Mouse (Mus musculus): ENCODE results near the gene Poldip2.
"Not testable (repeated sequence)": the region's sequence is repeated elsewhere in the genome, so short reads cannot be mapped to it uniquely, and the experiment has no call there.

Gene Poldip2

DNA sequence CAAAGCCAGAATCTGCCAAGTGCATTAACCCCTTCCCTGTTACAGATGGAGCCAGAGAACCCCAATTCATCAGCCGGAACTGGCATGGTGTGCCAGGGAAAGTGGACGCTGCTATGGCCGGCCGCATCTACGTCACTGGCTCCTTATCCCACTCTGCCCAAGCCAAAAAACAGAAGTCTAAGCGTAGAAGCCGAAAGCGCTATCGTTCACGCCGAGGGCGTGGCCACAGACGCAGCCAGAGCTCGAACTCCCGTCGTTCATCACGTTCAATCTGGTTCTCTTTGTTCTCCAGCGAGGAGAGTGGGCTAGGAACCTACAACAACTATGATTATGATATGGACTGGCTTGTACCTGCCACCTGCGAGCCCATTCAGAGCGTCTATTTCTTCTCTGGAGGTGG, 10.5 kb upstream of the Poldip2 start:
- DNase-seq (ENCODE audit: low spot score in 2 of 2) = no peak

DNA sequence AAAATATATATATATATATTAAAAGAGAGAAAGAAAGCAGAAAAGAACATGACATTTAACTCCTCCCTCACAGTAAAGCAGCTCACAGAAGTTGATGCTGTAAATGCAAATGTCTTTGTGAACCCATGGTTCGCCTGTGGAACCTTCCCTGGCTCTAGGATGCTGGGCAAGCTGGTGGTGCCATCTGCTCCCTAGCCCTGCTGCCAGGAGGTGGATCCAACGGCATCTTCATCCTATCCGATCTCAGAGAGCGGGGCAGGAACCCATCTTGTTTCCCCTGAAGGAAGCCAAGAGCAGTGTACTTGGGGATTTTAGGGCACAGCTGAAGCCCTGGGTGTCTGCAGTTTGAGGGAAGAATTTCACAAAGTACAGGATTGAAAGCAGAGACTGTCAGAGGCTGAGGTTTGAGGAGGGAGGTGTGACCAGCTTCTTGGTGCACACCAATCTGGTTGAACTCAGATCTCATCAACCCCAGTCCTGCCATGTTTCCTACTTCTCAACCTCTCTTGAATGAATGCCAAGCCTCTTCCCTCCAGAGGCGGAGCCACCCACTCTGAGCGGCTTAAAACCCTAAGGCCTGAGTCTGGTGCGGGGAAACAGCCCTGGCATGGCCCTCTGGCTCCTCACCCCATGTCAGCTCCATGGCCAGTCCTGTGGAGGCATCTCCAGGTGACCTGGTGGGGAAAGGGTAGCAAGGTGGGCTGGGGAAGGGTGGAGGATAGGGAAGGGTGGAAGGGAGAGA, 8.9 kb upstream of the Poldip2 start, which contains the start of gene Sebox:
TSS of gene Sebox (plus strand) at position 539 of the 742 bp plus-strand sequence.
- DNase-seq (ENCODE audit: low spot score in 2 of 2) = no peak

DNA sequence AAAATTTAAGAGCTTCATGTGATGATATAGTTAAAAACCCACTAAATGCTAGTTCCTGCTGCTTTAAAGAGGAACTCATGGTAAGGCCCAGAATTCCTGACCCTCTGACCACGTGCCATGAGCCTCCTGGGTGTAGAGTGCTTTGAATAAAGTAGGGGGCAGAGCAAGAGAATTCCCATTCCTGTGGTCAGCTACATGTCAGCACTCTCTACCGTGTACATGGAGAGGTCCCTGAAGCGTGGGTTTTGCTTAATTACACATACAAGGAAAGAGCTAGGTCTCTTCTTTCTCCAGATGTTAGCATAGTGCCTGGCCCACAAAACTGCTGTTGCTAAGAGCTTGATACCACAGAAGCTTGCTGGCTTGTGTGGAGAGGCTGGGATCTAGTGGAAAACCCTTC, 6.6 kb upstream of the Poldip2 start:
- no peak for DNase-seq (ENCODE audit: low spot score in 2 of 2)

DNA sequence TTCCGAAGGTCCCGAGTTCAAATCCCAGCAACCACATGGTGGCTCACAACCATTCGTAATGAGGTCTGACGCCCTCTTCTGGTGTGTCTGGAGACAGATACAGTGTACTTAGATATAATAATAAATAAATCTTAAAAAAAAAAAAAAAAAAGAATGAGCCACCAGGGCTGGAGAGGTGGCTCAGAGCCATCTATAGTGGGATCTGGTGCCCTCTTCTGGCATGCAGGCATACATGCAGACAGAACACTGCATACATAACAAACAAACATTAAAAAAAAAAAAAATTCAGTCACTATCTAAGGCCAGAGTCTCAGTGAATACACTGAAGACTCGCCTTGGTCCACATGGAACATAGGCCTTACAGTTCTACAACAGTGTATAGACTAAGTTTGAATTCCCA, 2.8 kb upstream of the Poldip2 start:
- no peak for DNase-seq (ENCODE audit: low spot score in 2 of 2)

DNA sequence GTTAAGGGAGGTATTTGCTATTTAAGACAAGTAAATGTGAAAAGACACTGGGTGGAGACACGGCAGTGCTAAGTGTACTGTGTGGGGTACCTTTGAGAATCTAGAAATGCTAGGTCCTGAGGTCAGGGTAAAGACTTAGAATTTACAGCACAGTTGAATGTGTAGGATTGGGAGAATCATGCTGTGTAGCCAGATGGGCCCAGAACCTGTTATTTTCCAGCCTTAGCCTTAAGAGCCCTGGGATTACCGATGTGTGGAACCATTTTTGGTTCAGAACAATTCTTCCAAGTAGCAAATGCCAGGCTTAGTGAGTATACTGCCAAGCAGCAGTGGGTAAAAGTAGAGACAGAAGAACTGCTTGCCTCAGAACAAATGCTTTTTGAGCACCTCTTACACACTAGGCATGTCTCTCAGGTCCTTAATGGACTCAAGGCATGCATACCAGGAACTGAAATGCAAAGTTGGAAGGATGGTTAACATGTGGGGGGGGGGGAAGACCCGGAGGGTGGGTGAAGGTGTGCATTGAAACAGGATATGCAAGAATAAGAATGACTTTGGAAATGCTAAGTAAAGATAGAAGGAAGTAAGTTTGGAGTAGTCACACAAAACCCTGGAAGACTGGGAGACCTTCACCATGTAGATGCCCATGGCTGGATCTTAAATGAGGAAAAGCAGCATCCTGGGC, 1.3 kb downstream of the Poldip2 start:
- DNase-seq (ENCODE audit: low spot score in 2 of 2) = no peak

DNA sequence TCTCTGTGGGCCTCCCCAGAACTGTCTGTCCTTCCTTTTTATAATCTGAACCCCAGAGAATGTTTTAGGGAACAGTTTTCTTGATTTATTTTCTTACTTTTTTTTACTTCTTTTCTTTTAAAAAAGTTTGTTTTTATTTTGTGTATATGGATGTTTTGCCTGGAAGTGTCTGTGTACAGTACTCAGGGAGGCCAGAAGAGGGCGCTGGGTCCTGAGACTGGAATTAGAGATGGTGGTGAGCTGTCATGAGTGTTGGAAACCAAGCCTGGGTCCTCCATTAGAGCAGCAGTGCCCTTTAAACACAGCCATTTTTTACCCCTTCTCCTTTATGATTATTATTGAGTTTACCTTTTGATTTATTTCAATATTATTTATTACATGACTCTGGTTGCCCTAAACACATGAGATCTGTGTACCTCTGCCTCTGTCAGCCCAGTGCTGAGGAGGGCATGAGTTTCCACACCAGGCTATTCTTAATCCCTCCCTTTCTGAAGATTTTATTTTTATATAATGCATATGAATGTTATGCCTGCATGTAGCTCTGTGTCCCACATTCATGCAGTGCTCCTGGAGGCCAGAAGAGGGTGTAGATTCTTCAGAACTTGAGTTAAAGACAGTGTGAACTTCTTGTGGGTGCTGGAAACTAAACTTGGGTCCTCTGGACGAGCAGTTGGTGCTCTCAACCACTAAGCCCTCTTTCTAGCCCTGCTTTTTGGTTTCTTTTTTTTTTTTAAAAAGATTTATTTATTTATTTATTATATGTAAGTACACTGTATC, 3.7 kb downstream of the Poldip2 start:
- no peak for DNase-seq (ENCODE audit: low spot score in 2 of 2)

DNA sequence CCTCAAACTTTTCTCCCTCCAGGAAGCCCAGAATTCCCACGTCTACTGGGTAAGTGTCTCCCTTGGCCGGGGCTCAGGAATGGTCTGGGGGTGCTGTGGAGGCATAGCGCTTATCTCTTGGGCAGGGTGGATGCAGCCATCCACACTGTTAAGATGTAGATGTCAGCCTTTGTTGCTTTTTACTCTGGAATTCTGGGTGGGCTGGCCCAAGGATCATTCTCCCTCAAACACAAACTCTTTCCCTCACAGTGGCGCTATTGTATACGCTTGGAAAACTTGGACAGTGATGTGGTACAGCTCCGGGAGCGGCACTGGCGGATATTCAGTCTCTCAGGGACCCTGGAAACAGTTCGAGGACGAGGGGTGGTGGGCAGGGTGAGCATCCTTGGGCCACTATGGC, 6.9 kb downstream of the Poldip2 start:
- DNase-seq (ENCODE audit: low spot score in 2 of 2) = no peak

DNA sequence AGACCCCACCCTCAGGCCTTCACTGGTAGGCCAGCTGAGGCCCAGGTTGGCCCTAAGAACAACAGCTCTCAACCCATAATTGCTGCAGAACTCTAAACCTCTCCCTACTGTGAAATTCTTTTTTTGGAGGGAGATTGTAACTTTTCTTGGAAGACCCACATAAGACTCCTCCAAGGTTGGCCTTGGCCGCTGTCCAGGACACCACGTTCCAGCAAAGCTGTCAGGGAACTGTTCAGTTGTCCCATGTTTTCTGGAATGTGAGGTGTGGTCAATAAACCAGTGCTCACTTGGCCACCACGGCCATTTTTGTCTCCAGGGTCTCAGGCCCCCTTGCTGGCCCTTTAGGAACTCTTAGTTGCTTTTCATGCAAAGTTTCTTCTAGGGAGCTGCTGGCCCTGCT, 9.9 kb downstream of the Poldip2 start:
- peak in 1 of 2 experiments; percentile 9 for DNase-seq (ENCODE audit: low spot score in 2 of 2)

DNA sequence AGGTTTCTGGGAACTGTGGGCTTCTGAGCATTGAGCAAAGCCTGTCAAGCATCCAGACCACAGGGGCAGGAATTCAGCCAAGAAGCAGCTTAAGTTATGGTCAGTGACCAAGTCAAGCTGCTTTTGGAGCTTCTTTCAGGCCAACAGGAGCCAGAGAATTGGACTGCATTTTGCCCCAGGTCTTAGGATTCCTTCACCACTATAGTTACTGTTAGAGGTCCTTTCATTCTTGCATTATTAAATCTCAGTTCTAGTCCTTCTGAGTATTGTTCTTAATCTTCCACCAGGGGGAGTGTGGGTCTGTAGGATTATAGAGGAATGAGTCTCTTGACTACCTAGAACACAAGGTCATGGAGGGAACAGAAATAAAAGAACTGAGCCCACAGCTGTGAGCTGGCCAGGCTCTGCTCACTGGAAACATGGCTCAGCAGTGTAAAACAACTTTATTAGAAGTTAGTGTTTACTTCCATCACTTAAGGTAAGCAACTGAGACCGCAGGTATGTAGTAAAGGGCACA, 10.5 kb downstream of the Poldip2 start:
- peak in 1 of 2 experiments; percentile 54 for DNase-seq (ENCODE audit: low spot score in 2 of 2)

DNA sequence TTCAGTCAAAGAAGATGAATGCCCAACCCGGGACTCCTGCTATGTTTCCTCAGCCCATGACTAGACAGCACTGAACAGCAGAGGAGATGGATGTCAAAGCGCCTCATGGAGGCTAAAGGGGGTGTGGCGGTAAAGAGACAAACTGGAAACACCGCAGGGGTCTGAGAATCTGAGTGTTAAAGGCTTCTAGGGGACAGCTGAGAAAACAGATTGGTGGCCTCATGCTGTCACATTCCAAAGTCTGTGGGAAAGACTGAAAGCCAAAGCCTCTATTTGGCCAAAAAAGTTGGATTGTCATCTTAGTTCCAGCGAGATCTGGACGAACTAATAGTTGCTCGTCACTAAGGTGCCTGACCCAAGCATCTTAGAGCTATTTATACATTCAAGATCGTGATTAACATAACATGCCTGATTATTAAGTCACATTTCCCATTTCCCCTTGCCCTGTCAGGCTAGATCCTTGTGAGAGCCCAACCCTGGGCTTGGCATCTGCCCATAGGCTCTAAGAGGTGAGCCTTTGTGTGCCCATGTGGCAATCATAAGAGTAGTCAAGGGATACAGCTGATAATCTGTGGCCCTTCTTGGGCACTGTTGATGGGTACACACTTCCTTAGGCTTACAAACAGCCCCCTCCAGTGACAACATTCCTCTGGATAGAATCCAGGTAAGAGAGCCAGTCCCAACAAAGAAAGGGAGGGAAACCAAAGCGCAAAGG, 11.4 kb downstream of the Poldip2 start:
- peak in 1 of 2 experiments; percentile 34 for DNase-seq (ENCODE audit: low spot score in 2 of 2)

DNA sequence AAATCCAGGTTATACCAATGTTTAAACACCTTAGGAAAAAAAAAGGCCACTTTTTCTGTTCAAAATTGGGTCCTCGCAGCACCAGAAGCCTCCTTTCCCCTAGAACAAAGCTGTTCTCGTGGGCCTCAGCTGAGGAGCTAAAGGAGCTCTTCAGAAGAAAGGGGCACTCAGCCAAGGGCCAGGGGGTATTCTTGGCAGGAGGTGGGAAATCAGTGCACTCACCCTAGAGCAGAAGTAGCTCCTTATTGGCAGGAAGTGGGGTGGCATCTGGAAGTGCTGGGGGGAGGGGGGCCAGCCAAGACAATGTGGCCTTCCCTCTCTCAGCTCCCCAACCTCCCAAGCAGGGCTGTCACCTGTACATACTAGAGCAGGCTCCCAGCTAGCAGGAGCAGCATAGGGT, 12.8 kb downstream of the Poldip2 start:
- DNase-seq (ENCODE audit: low spot score in 2 of 2) = no peak

DNA sequence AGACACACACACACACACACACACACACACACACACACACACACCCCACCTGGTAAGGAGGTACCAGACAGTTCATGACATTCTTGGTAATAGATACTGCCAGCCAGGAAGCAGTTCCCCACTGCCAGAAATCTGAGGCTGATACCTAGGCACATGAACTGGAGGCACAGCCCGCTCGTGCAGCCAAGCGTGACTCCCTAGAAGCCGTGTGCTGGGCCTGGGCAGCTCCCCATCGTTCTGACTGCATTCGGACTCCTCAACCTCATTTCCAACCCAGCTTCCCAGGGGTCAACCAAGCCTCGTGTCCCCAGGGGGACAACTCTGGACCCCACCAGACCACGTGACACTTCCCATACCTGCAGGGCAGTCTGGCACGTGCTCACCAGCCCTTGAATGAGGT, 16.7 kb downstream of the Poldip2 start:
- no peak for DNase-seq (ENCODE audit: low spot score in 2 of 2)

DNA sequence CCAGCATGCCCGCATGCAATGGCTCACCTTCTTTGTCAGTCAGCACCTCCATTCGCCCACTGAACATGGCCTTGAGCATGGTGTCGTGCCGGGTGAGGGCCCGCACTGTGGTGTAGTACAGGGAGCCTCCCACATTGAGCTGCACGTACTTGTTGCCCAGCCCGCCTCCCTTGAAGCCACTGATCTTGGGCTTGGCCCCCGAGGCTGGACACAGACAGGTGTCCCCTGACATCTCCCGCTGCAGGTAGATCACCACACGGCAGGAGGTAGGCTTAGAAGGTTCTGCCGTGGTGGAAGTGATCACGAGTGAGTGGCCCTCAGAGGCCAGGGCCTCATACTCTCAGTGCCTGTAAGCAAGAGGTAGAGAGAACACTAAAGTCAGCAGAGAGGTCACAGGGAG, 18.0 kb downstream of the Poldip2 start:
- no peak for DNase-seq (ENCODE audit: low spot score in 2 of 2)

DNA sequence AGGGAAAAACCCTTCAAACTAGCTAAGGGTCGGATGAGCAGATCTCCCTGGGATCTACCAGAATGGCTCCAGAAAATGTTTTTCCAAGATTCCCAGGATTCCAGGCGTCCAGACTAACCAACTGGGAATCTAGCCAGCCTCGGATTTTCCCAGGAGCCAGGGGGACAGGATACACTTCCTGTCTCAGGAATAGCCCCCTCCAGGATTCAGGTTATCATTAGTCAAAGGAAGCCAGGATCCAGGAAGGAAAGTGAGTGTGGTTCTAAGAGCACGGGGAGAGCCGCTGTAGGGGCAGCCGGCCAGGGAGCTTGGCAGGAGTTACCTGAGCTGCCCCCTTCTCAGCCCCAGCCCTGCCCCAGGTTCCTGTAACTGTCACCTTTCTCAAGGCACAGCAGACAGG, 19.1 kb downstream of the Poldip2 start:
- DNase-seq (ENCODE audit: low spot score in 2 of 2) = peak; percentile 75 to 85

DNA sequence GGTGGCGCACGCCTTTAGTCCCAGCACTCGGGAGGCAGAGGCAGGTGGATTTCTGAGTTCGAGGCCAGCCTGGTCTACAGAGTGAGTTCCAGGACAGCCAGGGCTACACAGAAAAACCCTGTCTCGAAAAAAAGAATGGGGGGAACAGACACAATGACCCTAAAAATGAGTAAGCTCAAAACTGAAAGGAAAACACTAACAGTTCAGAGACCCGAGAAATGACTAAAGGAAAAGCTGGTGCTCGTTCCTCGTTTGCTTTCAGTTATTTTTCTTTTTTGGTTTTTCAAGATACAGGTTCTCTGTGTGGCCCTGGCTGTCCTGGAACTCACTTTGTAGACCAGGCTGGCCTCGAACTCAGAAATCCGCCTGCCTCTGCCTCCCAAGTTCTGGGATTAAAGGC, 19.5 kb downstream of the Poldip2 start:
- not testable (repeated sequence) for DNase-seq (ENCODE audit: low spot score in 2 of 2)

DNA sequence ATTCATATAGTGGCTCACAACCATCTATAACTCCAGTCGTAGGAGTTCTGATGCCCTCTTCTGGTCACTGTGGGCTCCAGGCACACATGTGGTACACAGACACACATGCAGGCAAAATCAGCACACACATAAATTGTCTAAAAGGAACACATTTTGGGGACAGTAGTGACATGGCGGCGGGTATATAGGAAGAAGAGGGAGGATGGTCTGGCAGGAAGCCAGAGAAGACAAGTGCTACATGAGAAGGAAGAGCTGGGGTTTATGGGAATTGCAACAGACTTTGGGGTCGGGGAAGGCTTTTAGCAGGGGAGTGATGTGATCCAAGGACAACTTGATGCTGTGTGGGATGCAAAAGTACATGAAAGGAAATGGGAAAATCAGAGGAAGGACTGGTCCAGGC, 22.5 kb downstream of the Poldip2 start:
- no peak for DNase-seq (ENCODE audit: low spot score in 2 of 2)

DNA sequence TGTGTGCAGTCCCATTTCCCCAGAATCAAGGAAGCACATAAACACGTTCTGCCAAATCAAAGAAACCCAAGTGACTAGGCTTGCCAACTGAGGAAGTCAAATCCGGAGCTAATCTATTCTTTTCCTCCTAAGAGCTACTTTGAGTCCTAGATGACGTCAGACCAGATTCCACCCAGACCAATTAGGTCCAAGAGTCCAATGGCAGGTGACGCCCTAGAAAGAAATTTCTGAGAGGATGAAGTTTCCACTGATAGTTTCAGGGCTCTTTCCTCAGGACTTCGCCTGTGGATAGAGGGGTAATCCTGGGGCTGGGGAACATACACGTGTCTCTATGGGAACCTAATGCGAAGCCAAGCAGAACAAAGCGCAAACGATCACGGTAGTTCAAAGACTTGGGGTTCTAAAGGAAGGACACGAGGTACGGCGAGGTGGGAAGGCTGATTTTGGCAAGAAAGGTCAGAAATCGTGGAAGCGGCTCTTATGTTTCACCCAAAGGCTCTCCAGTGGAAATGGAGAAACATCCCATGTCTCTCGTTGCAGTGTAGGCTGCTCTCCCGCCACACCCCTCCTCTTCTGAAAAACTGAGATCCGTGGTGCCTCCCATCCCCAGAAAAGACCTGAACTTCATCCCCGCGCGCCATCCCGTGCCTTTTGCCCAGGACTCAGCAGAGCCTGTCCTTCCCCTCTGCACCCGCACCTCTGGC, 23.5 kb downstream of the Poldip2 start:
- peak; percentile 75 to 84 for DNase-seq (ENCODE audit: low spot score in 2 of 2)

DNA sequence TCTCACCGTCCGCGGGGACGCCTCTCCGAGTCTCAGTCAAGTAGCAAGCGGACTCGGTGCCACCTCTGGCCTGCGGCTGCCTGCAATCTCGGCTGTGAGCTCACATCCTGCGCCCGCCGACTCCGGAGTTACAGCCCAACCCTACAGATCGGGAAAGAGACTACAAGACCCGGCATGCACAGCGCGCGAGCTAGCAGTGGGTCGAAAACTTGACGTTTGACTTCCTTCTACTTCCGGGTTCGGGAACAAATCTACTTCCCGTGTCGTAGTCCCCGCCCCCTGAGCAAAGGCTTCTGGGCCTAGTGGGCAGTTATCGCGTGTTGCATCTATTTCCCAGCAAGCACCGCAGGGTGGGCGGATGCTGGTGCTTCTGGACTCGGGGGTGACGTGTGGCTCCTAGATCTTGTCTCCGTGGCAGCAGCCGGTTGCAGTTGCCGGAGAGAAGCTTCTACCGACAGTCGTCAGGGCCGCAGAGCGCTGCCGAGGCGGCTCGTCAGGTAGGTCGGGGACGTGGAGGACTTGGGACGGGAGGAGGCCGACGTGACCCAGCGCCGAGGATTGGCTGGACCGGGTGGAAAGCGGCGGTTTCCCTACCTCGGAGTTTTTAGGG, 24.2 kb downstream of the Poldip2 start, which contains the start of the genes Tnfaip1 and Ift20:
TSS of gene Tnfaip1 (minus strand) at position 253 of the 610 bp plus-strand sequence.
TSS of gene Ift20 (plus strand) at position 282 of the 610 bp plus-strand sequence.
- peak; percentile 98 for DNase-seq (ENCODE audit: low spot score in 2 of 2)

DNA sequence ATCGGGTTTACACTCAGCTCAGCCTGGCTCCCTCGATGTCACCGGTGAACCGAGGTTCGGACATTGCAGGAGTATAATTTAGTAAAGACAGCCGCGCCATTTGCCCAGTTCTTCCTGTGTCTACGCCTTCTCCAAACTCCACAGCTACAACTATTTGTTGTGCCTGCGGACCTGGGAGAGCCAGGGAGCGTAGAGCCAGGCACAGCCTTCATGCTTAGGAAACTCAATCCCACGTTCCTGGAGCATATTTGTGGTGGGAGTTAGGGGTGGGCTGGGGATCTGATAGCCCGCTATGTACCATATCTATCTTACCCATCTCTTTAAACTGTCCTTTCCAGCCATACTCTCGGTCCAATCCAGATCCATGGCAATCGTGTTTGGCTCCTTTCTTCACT, 24.7 kb downstream of the Poldip2 start:
- DNase-seq (ENCODE audit: low spot score in 2 of 2) = no peak

DNA sequence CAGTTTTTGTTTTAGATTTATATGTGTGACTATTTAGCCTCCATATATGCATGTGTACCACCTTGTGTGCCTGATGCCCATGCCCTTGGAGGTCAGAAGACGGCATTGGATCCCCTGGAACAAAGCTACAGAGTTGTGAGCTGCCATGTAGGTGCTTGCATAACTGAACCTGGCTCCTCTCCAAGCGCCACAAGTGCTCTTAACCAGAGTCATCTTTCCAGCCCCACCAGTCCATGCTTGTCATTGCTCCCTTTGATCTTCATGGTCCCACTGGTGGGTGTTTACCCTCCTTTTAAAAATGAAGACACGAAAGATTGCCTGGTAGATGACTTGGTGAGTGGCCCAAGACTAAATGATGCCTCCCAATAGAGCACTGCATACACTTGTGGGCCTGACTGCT, 28.4 kb downstream of the Poldip2 start:
- DNase-seq (ENCODE audit: low spot score in 2 of 2) = no peak
